Mouse (Mus musculus) limb, embryonic 12.5 days (tissue): ENCODE data around the gene Zfyve28. TPM values are rescaled to one million over a fixed set of nuclear protein-coding genes. Genes with fewer than 3 reads are reported as not detected.

Experiments used
- ATAC-seq: fragments of 200-750 bp; cut with Nextera tagmentation; 2 replicates; pipeline ENCODE4 v1.8.0; 2017; ENCODE audit warnings: low read depth, moderate TSS enrichment; ENCODE audit not compliant: insufficient number of reproducible peaks, insufficient read depth, low FRiP score, low TSS enrichment
- H3K27ac ChIP-seq: fragments of 300-500 bp; sonication (generic); 2 replicates; pipeline ENCODE4 v1.5.1; 2016; ENCODE audit warnings: mild to moderate bottlenecking, moderate library complexity
- H3K27me3 ChIP-seq: fragments of 300-500 bp; sonication (generic); 2 replicates; pipeline ENCODE4 v1.6.1; 2016; ENCODE audit warnings: mild to moderate bottlenecking, moderate library complexity
- H3K36me3 ChIP-seq: fragments of 300-500 bp; sonication (generic); 2 replicates; pipeline ENCODE4 v1.6.1; 2016; ENCODE audit warnings: mild to moderate bottlenecking, moderate library complexity
- H3K4me1 ChIP-seq: fragments of 300-500 bp; sonication (generic); replicated peaks from 2 replicates; pipeline ENCODE4 v1.6.1; 2016
- H3K4me2 ChIP-seq: fragments of 300-500 bp; sonication (generic); 2 replicates; pipeline ENCODE4 v1.6.1; 2016; ENCODE audit warnings: mild to moderate bottlenecking, moderate library complexity
- H3K4me3 ChIP-seq: fragments of 300-500 bp; sonication (generic); replicated peaks from 2 replicates; pipeline ENCODE4 v1.5.1; 2016; ENCODE audit warnings: mild to moderate bottlenecking
- H3K9ac ChIP-seq: fragments of 300-500 bp; sonication (generic); replicated peaks from 2 replicates; pipeline ENCODE4 v1.6.1; 2016; ENCODE audit warnings: mild to moderate bottlenecking, moderate library complexity
- H3K9me3 ChIP-seq: fragments of 300-500 bp; sonication (generic); 2 replicates; pipeline ENCODE4 v1.6.1; 2016; ENCODE audit warnings: mild to moderate bottlenecking, moderate library complexity
- WGBS: fragments of 180-500 bp; shearing (Covaris S2); methylation state at CpG from one replicate; pipeline ENCODE4 v1.1.7; 2016; 5-methylcytosine and 5-hydroxymethylcytosine counted together
- polyA plus RNA-seq: library from polyadenylated mRNA; unstranded; fragments of >200 nt; fragmentation: Nextera tagmentation; extraction: Ambion mirVana; gene quantifications from 2 replicates; pipeline ENCODE4 v1.2.1, GENCODE M21; 2016

The Zfyve28 gene
- polyA plus RNA-seq, 1 experiment from 2014 or later: 2.0 TPM

DNA sequence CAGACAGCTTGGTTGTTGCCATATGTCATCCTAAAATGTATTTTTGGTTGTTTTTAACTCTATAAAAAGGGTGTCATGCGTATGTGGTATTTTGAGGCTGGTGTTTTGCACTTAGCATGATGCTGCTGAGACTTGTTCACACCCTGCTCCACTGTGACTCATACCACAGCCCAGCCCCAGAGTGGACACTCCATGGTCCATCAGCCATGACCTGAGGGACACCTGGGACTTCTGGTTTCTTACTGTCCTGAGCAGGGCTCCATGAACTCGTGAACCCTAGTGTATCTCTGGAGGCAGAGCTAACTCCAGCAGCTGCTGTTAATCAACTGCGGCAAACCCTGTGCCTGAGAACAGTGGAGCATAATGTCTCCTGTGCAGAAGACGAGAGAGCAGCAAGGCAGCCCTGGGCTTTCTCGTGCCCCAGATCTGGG lies 15.0 kb downstream of the Zfyve28 start:
- Histone ChIP-seq H3K36me3 (no peaks in the 10 kb centered on the region), H3K4me3 (no peak overlapping the region), H3K9ac (no peak overlapping the region), H3K9me3 (no peaks in the 10 kb centered on the region), H3K4me1 (0 out of 2 replicates have a peak, but pooled peaks cover 8% of the 10 kb centered on the region), H3K27me3 (0 out of 2 replicates have a peak, but pooled peaks cover 2% of the 10 kb centered on the region), H3K27ac (no peak overlapping the region), H3K4me2 (no peak overlapping the region)
- 44% methylated on average over 5 of the region's 5 CpGs for WGBS
- ATAC-seq: no peak

DNA sequence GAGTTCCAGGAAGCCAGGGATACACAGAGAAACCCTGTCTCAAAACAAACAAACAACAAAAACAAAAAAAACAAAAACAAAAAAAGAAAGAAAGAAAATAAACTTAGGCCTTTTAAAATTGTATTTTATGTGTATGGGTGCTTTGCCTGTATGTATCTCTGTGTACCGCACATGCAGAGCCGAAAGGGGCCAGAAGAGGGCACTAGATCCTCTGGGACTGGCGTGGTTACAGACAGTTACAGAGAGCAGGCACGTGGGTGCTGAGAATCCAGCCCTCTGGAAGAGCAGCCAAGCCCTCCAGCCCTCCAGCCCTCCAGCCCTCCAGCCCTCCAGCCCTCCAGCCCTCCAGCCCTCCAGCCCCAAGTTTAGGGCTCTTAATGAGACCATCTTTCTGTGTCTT lies 16.5 kb downstream of the Zfyve28 start:
- WGBS: 26% methylated on average over 4 of the region's 4 CpGs
- Histone ChIP-seq H3K27ac (no peak overlapping the region), H3K27me3 (0 out of 2 replicates have a peak, but pooled peaks cover 2% of the 10 kb centered on the region), H3K4me2 (no peak overlapping the region), H3K4me3 (no peak overlapping the region), H3K4me1 (0 out of 2 replicates have a peak, but pooled peaks cover 8% of the 10 kb centered on the region), H3K9me3 (no peaks in the 10 kb centered on the region), H3K36me3 (no peaks in the 10 kb centered on the region), H3K9ac (no peak overlapping the region)
- ATAC-seq: no peak

DNA sequence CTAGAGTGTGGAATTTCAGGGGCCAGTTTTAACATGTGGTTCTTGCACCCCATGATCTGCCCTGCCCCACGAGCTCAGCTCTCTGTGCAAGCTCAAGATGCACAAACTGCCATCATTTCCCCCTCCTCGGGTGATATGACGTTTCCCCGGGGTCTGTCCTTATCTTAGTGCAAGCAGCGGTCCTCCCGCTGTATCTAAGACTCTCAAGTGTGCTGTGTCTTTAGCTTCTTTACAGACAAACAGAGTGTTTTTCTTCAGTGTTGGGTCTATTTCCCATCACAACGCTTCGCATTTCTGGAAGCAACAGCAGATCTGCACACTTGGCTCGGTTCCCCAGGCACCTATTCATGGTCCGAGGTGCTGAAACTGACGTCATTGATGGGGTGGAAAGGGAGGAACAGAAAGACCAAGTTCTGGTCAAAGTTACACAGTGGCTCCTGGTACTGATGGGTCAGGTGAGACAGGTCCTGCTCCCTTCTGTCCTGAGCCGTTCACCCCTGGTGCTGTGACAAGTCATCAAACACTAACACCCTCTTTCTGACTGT lies 18.3 kb downstream of the Zfyve28 start:
- WGBS: 73% methylated on average over 12 of the region's 12 CpGs
- H3K36me3 ChIP-seq: no peaks in the 10 kb centered on the region
- no peaks in the 10 kb centered on the region for H3K9me3 ChIP-seq
- no peak overlapping the region for H3K27ac ChIP-seq
- H3K4me2 ChIP-seq: no peak overlapping the region
- H3K9ac ChIP-seq: no peak overlapping the region
- H3K4me1 ChIP-seq: 0 out of 2 replicates have a peak, but pooled peaks cover 8% of the 10 kb centered on the region
- ATAC-seq: no peak
- H3K27me3 ChIP-seq: 0 out of 2 replicates have a peak, but pooled peaks cover 2% of the 10 kb centered on the region
- H3K4me3 ChIP-seq: no peak overlapping the region

DNA sequence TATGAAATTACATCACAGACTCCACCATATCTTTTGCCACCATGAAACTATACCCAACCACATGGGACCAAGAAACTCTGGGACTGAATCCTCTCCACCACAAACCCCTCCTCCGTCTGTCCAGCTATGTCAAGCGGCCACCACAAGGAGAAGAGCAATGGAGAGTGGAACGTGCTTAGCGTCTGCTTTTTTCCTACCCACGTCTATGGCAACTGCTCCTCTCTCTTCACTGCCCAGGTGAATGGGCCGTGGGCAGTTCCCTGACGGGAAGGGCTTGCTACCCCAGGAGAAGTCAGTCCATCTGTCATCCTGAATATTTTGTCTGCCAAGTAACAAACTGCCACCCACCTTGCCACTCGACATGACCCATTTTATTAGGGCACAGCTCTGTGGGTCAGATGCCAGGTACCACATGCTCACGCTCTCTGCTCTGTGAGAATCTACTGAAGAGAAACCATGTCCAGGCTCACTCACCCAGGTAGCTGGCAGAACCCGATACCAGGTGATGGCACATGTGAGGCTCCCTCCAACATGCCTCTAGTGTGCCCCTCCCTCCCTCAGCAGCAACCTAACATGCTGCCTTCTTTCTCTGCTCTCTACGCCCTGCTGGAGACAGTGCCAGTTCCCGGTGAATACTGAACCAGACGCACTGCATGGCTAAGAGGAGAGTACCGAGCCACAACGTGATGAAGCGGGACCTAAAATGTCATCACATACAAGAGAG lies 18.9 kb downstream of the Zfyve28 start:
- H3K9ac ChIP-seq: no peak overlapping the region
- no peak overlapping the region for H3K4me3 ChIP-seq
- 0 out of 2 replicates have a peak, but pooled peaks cover 8% of the 10 kb centered on the region for H3K4me1 ChIP-seq
- H3K27ac ChIP-seq: no peak overlapping the region
- 0 out of 2 replicates have a peak, but pooled peaks cover 2% of the 10 kb centered on the region for H3K27me3 ChIP-seq
- H3K4me2 ChIP-seq: no peak overlapping the region
- WGBS: 82% methylated on average over 16 of the region's 16 CpGs
- no peaks in the 10 kb centered on the region for H3K9me3 ChIP-seq
- ATAC-seq: no peak
- H3K36me3 ChIP-seq: no peaks in the 10 kb centered on the region

DNA sequence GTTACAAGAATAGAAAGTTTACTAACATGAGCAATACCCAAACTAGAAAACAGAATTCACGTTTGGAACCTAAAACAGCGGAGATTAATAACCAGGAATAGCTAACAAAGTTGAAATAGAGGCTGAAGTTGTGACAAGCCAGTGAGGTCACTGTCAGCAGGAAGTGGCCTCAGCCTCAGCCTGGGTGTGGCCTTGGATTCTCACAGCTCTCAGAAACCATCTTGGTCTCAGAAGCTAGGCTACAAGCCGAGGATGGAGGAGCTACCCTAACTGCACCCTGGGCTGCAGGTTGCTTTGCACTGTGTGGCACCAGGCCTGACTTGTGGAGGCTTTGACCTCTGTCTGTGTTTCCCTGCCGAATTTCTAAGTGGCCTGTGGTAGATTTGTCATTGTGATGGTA lies 22.2 kb downstream of the Zfyve28 start:
- Histone ChIP-seq H3K27me3 (no peaks in the 10 kb centered on the region), H3K4me3 (no peak overlapping the region), H3K36me3 (no peaks in the 10 kb centered on the region), H3K4me1 (no peaks in the 10 kb centered on the region), H3K4me2 (no peak overlapping the region), H3K27ac (no peak overlapping the region), H3K9me3 (no peaks in the 10 kb centered on the region), H3K9ac (no peak overlapping the region)
- no peak for ATAC-seq
- whole genome bisulfite sequencing: 75% methylated on average over 4 of the region's 4 CpGs

DNA sequence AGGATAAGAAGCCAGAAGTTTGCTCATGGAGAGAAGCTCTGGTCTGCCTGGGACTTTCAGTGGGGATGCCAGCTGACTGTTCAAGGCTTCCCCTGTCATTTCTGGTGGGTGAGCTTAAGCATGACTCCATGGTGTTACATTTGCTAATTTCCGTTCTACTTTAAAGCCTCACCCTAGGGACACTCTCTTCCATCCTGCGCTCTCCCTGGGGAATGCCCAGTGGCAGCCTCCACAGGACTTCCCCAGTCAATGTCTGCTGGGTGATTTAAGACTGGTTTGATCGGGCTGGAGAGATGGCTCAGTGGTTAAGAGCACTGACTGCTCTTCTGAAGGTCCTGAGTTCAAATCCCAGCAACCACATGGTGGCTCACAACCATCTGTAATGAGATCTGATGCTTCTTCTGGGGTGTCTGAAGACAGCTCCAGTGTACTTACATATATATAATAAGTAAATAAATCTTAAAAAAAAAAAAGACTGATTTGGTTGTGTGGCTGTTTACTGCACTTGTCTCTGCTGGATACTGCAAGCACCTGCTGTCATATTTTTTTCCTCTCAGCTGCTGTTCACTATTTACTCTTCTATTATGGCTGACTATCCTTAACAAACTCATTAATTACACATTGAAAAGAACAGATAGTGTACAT lies 29.0 kb downstream of the Zfyve28 start:
- Histone ChIP-seq H3K4me2 (no peak overlapping the region), H3K27me3 (no peaks in the 10 kb centered on the region), H3K9me3 (no peaks in the 10 kb centered on the region), H3K36me3 (no peaks in the 10 kb centered on the region), H3K9ac (no peak overlapping the region), H3K4me1 (no peaks in the 10 kb centered on the region), H3K27ac (no peak overlapping the region), H3K4me3 (no peak overlapping the region)
- 70% methylated on average over 3 of the region's 3 CpGs for whole genome bisulfite sequencing
- ATAC-seq: no peak

DNA sequence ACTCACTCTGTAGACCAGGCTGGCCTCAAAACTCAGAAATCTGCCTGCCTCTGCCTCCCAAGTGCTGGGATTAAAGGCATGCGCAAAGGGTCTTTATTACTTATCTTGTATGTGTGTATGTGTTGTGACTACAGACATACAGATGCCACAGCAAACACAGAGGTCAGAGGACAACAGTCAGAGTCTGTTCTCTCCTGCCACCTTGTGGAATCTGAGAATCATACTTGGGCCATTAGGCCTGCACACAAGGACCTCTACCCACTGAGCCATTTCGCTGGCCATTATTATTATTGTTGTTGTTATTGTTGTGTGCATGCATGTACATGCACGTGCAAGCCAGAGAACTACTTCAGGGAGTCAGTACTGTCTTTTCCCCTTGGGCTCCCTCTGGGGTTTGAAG lies 33.1 kb downstream of the Zfyve28 start:
- Histone ChIP-seq H3K9me3 (no peaks in the 10 kb centered on the region), H3K4me3 (no peak overlapping the region), H3K27ac (no peak overlapping the region), H3K4me2 (no peak overlapping the region), H3K9ac (no peak overlapping the region), H3K36me3 (no peaks in the 10 kb centered on the region), H3K27me3 (no peaks in the 10 kb centered on the region), H3K4me1 (peaks cover 15% of the 10 kb centered on the region)
- ATAC-seq: no peak
- 81% methylated on average over 3 of the region's 3 CpGs for WGBS

DNA sequence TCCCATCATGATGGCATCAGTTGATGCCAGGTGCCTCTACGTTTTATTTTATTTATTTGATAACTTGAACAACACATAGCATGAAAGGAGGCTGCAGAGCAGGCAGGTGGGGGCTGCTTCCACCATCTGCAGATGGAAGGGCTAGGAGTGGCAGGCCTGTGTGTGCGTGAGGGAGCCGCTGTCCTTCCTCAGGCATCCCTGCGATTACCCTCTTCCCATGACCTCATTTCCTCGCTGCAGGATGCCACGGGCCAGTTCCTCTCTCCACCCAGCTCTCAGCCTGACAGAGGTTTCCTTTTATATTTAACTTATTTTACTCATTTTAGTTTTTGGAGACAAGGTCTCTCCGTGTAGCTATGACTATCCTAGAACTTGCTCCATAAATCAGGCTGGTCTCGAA lies 33.9 kb downstream of the Zfyve28 start:
- Histone ChIP-seq H3K4me1 (peaks cover 21% of the 10 kb centered on the region), H3K4me2 (no peak overlapping the region), H3K9ac (no peak overlapping the region), H3K9me3 (no peaks in the 10 kb centered on the region), H3K4me3 (no peak overlapping the region), H3K27ac (no peak overlapping the region), H3K36me3 (no peaks in the 10 kb centered on the region), H3K27me3 (no peaks in the 10 kb centered on the region)
- WGBS: 73% methylated on average over 8 of the region's 8 CpGs
- no peak for ATAC-seq

DNA sequence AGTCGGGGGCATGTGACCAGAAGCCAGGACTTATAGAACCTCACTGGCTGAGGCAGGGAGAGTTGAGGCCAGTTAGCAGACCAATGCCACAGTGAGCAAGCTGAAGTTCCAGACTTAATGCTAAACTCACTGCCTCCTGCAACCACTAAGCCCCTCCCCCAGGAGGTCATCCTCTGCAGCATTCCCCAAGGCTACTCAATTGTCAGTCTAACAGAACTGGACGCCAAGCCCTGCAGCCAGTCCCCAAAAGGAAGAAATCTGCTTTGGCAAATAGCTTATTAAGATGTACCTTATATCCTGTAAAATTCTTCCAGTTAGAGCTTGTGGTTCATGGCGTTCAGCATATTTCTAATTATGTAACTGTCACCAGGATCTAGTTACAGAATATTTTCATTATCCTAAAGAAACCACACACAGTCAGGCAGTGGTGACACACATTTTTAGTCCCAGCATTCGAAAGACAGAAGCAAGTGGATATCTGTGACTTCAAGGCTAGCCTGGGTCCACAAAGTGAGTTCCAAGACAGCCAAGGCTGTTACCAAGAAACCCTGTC lies 35.2 kb downstream of the Zfyve28 start:
- no peak for ATAC-seq
- Histone ChIP-seq H3K27me3 (no peaks in the 10 kb centered on the region), H3K4me1 (peaks cover 21% of the 10 kb centered on the region), H3K9me3 (no peaks in the 10 kb centered on the region), H3K27ac (no peak overlapping the region), H3K9ac (no peak overlapping the region), H3K4me2 (no peak overlapping the region), H3K4me3 (no peak overlapping the region), H3K36me3 (no peaks in the 10 kb centered on the region)
- WGBS: 59% methylated on average over 4 of the region's 4 CpGs

DNA sequence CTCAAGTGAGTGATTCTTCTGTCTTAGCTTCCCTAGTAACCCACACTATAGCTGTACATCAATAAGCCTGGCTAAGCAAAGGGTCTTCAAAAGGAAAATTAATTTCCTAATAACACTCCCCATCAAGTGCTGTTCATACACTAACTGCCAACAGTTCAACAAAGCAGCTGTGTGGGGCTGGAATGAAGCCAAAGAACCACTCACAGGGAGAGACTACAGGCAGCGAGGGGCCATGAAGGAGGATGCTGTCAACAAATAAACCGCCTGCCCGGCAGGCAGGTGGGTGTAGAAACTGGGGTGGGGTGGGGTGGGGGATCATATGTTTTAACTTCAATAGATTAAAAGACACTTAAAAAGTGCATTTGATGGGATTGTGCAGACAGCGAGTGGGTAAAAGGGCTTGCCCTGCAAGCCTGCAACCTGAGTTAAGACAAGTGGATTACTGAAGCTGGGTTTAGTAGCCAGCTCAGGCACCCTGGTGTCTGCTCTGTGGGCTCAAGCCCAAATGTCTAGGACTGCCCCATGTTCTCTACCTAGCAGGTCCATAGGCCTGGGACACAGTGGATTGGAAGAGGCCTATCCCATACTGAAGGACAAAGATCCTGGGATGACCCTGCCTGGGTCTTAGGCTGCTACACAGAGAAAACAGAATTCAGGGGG lies 35.8 kb downstream of the Zfyve28 start:
- Histone ChIP-seq H3K36me3 (no peaks in the 10 kb centered on the region), H3K9me3 (no peaks in the 10 kb centered on the region), H3K27ac (no peak overlapping the region), H3K4me1 (peaks cover 21% of the 10 kb centered on the region), H3K4me2 (no peak overlapping the region), H3K4me3 (no peak overlapping the region), H3K9ac (no peak overlapping the region), H3K27me3 (no peaks in the 10 kb centered on the region)
- WGBS: 39% methylated on average over 4 of the region's 4 CpGs
- ATAC-seq: no peak

DNA sequence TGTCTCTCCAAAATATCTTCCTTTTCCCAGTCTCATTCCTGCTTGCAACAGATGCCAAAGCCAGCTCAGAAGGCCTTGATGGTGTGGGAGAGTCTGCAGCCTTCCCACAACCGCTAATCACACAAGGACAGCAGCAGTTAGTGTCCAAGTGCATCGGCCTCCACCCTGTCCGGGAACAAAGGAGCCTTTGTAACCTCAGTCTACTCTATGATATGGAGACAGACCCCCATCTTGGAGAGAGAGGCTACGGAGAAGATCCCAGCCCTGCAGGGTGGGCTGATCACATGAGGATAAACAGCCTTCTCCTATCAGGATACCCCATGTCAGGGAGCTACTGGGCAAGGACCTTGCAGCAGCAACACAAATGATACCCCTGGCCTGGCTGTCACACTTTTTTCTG lies 36.5 kb downstream of the Zfyve28 start:
- Histone ChIP-seq H3K9me3 (no peaks in the 10 kb centered on the region), H3K4me3 (no peak overlapping the region), H3K27ac (no peak overlapping the region), H3K36me3 (no peaks in the 10 kb centered on the region), H3K27me3 (no peaks in the 10 kb centered on the region), H3K4me1 (peaks cover 21% of the 10 kb centered on the region), H3K9ac (no peak overlapping the region), H3K4me2 (no peak overlapping the region)
- WGBS: 80% methylated on average over 4 of the region's 4 CpGs
- no peak for ATAC-seq
